Mouse (Mus musculus) bone marrow, adult 2 months (tissue): Measurements from ENCODE around the gene Rrp8. TPM values are rescaled to one million over a fixed set of nuclear protein-coding genes. Genes with fewer than 3 reads are reported as not detected.
"Not testable (repeated sequence)": the region's sequence is repeated elsewhere in the genome, so short reads cannot be mapped to it uniquely, and the experiment has no call there.

ENCODE experiments used
- H3K27ac ChIP-seq: fragments of 200-500 bp; 2 replicates; pipeline ENCODE4 v1.5.1; 2012; ENCODE audit warnings: low read depth, mild to moderate bottlenecking, control low read depth, inconsistent platforms, low read length; ENCODE audit not compliant: control insufficient read depth, poor library complexity, insufficient read depth
- H3K4me1 ChIP-seq: fragments of 200-500 bp; 2 replicates; pipeline ENCODE4 v1.6.1; 2011; ENCODE audit warnings: low read length; ENCODE audit not compliant: control insufficient read depth, insufficient read depth
- H3K4me3 ChIP-seq: fragments of 200-500 bp; replicated peaks from 2 replicates; pipeline ENCODE3; 2011; ENCODE audit warnings: mild to moderate bottlenecking, low read depth, low read length, control low read depth; ENCODE audit not compliant: control insufficient read depth
- CTCF ChIP-seq: fragments of 200-500 bp; IDR thresholded peaks from 2 replicates; pipeline ENCODE4 v1.5.1; 2011; ENCODE audit warnings: low read length, control low read depth; ENCODE audit not compliant: control insufficient read depth, insufficient read depth
- POLR2A ChIP-seq: fragments of 200-500 bp; IDR thresholded peaks from 2 replicates; pipeline ENCODE4 v1.6.1; 2011; ENCODE audit warnings: low read depth, mild to moderate bottlenecking, control low read depth, low read length, borderline replicate concordance; ENCODE audit not compliant: control insufficient read depth
- WGBS: fragments of 180-500 bp; shearing (Covaris S2); methylation state at CpG from one replicate; pipeline ENCODE4 v1.1.7; 2018; 5-methylcytosine and 5-hydroxymethylcytosine counted together
- polyA plus RNA-seq: library from polyadenylated mRNA; stranded (reverse); fragments of >200 nt; gene quantifications from 2 replicates; pipeline ENCODE4 v1.2.4, GENCODE M21; 2011; ENCODE audit warnings: low replicate concordance; ENCODE audit not compliant: missing spikeins, insufficient read depth, insufficient read length

Gene Rrp8
- polyA plus RNA-seq, 1 experiment = 26.7 TPM

- WGBS = 91% methylated on average over 6 of the region's 6 CpGs
- no peak overlapping the region for H3K27ac ChIP-seq
- H3K4me1 ChIP-seq = peaks cover 2% of the 10 kb centered on the region
Measured at GRCm38 (mm10) chr7:105740851-105741250, 3.7 kb upstream of the Rrp8 start.

GRCm38 (mm10) chr7:105740089-105740795 lies 3.1 kb upstream of the Rrp8 start:
- H3K27ac ChIP-seq = no peak overlapping the region
- H3K4me1 ChIP-seq = peaks cover 2% of the 10 kb centered on the region
- WGBS = 91% methylated on average over 13 of the region's 13 CpGs

More at GRCm38 (mm10) chr7:105740851-105741250, 3.7 kb upstream of the Rrp8 start:
- TF ChIP-seq CTCF (no peak), POLR2A (no peak)
- no peak overlapping the region for H3K4me3 ChIP-seq

GRCm38 (mm10) chr7:105738948-105739347 lies 1.8 kb upstream of the Rrp8 start:
- TF ChIP-seq POLR2A (no peak), CTCF (no peak)
- 13% methylated on average over 3 of the region's 3 CpGs for WGBS
- Histone ChIP-seq H3K4me3 (no peak overlapping the region), H3K27ac (no peak overlapping the region), H3K4me1 (peaks cover 2% of the 10 kb centered on the region)

More at GRCm38 (mm10) chr7:105740089-105740795, 3.1 kb upstream of the Rrp8 start:
- H3K4me3 ChIP-seq = no peak overlapping the region
- TF ChIP-seq CTCF (no peak), POLR2A (no peak)

GRCm38 (mm10) chr7:105738286-105738685 lies 1.1 kb upstream of the Rrp8 start:
- no peaks in the 10 kb centered on the region; the same call in 1 of the 2 replicates for H3K4me1 ChIP-seq
- no peak overlapping the region for H3K27ac ChIP-seq
- TF ChIP-seq POLR2A (no peak), CTCF (no peak)
- 30% methylated on average over 2 of the region's 2 CpGs for whole genome bisulfite sequencing
- no peak overlapping the region for H3K4me3 ChIP-seq

GRCm38 (mm10) chr7:105737648-105738047 lies 463 bp upstream of the Rrp8 start:
- no peaks in the 10 kb centered on the region; the same call in 1 of the 2 replicates for H3K4me1 ChIP-seq
- no peak overlapping the region for H3K27ac ChIP-seq
- no peak for TF ChIP-seq CTCF
- no peak for TF ChIP-seq POLR2A
- WGBS = 33% methylated on average over 3 of the region's 3 CpGs
- H3K4me3 ChIP-seq = peak overlapping the region; percentile 96

- Histone ChIP-seq H3K4me1 (no peaks in the 10 kb centered on the region; the same call in 1 of the 2 replicates), H3K4me3 (peak within 1 kb of the TSS; percentile 96), H3K27ac (peak within 1 kb of the TSS; percentile 75)
- no peak for TF ChIP-seq CTCF
- TF ChIP-seq POLR2A = peak; percentile 11; the same call in 1 of the 2 replicates
- WGBS = under 1% methylated on average over 61 of the region's 62 CpGs
Measured at GRCm38 (mm10) chr7:105736264-105736901, 802 bp downstream of the Rrp8 start, which contains the start of gene Ilk. Ilk (plus strand) TSS chr7:105736592.

GRCm38 (mm10) chr7:105735464-105735863 lies 1.7 kb downstream of the Rrp8 start:
- not testable (repeated sequence) for H3K4me1 ChIP-seq, H3K27ac ChIP-seq
- 31% methylated on average over 4 of the region's 4 CpGs for WGBS
- H3K4me3 ChIP-seq = peak overlapping the region; percentile 18

GRCm38 (mm10) chr7:105734826-105735225 lies 2.4 kb downstream of the Rrp8 start:
- no peak for TF ChIP-seq CTCF
- TF ChIP-seq POLR2A = no peak
- 79% methylated on average over 8 of the region's 8 CpGs for WGBS
- Histone ChIP-seq H3K27ac (no peak overlapping the region), H3K4me3 (no peak overlapping the region), H3K4me1 (no peaks in the 10 kb centered on the region; the same call in 1 of the 2 replicates)

GRCm38 (mm10) chr7:105733836-105734235 lies 3.3 kb downstream of the Rrp8 start:
- no peak for TF ChIP-seq CTCF
- TF ChIP-seq POLR2A = no peak
- H3K4me3 ChIP-seq = no peak overlapping the region
- 91% methylated on average over 11 of the region's 11 CpGs for WGBS
- H3K27ac ChIP-seq = no peak overlapping the region
- no peaks in the 10 kb centered on the region; the same call in 1 of the 2 replicates for H3K4me1 ChIP-seq
